Mouse (Mus musculus): Measurements from ENCODE around the gene Camta1.

- TF ChIP-seq ZNF384 (IDR thresholded peaks at IDR 0.05; ENCODE audit: low read depth, low read length) (no peak), ZC3H11A (IDR thresholded peaks at IDR 0.05; ENCODE audit: borderline replicate concordance, low read depth, low read length) (no peak), HCFC1 (IDR thresholded peaks at IDR 0.05; ENCODE audit: borderline replicate concordance, insufficient read depth, low read length) (no peak)
These were observed 823.9 kb downstream of the Camta1 start for GRCm38 (mm10) chr4:151037800-151038199.

Data from ES-E14 (cell line).